Mouse (Mus musculus): ENCODE data around the gene Gm7271. TPM values are rescaled to one million over a fixed set of nuclear protein-coding genes. Genes with fewer than 3 reads are reported as not detected.

Gene Gm7271
- polyA plus RNA-seq, 1 experiment = not detected

- Histone ChIP-seq H3K4me2 (ENCODE audit: low read depth) (no peak overlapping the region), H3K4me3 (no peak overlapping the region), H3K27me3 (ENCODE audit: control insufficient read depth, insufficient read depth, insufficient read length) (no peaks in the 10 kb centered on the region), H3K79me2 (ENCODE audit: control insufficient read depth, insufficient read depth) (no peaks in the 10 kb centered on the region), H3ac (ENCODE audit: control insufficient read depth, insufficient read length) (no peak overlapping the region), H3K36me3 (ENCODE audit: control insufficient read depth, insufficient read depth) (peaks cover 5% of the 10 kb centered on the region)
- TF ChIP-seq E2F4 (IDR thresholded peaks at IDR 0.05; ENCODE audit: insufficient read depth) (no peak), REST (IDR thresholded peaks at IDR 0.05; ENCODE audit: insufficient read depth, insufficient read length) (no peak), TCF3 (IDR thresholded peaks at IDR 0.05; ENCODE audit: insufficient read length, low read depth) (no peak), SRF (IDR thresholded peaks at IDR 0.05; ENCODE audit: control insufficient read depth, insufficient read length, low read depth) (no peak), POLR2AphosphoS2 (IDR thresholded peaks at IDR 0.05; ENCODE audit: insufficient read length, low read depth) (no peak), MYOD1 (IDR thresholded peaks at IDR 0.05; ENCODE audit: control insufficient read depth in 1 of 3, insufficient read length in 2 of 3, low read depth in 2 of 3) (no peak), USF1 (IDR thresholded peaks at IDR 0.05; ENCODE audit: low read depth) (no peak), TCF12 (IDR thresholded peaks at IDR 0.05; ENCODE audit: insufficient read depth, poor library complexity, severe bottlenecking) (no peak), MYOG (IDR thresholded peaks at IDR 0.05; ENCODE audit: control insufficient read depth in 1 of 3, insufficient read depth in 1 of 3, insufficient read length in 2 of 3, low read depth in 2 of 3) (no peak), CEBPB (IDR thresholded peaks at IDR 0.05; ENCODE audit: insufficient read depth, poor library complexity, severe bottlenecking) (no peak), MAX (IDR thresholded peaks at IDR 0.05; ENCODE audit: low read depth) (no peak), POLR2A (IDR thresholded peaks at IDR 0.05; ENCODE audit: insufficient read length, low read depth) (no peak)
These were observed 59.4 kb downstream of the Gm7271 start for GRCm38 (mm10) chr5:76543200-76543599.

GRCm38 (mm10) chr5:76550426-76550825 is 66.6 kb downstream of the Gm7271 start:
- Histone ChIP-seq H3ac (ENCODE audit: control insufficient read depth, insufficient read length) (no peak overlapping the region), H3K36me3 (ENCODE audit: control insufficient read depth, insufficient read depth) (peaks cover 21% of the 10 kb centered on the region), H3K27me3 (ENCODE audit: control insufficient read depth, insufficient read depth, insufficient read length) (no peaks in the 10 kb centered on the region), H3K79me2 (ENCODE audit: control insufficient read depth, insufficient read depth) (no peaks in the 10 kb centered on the region), H3K4me2 (ENCODE audit: low read depth) (no peak overlapping the region), H3K4me3 (no peak overlapping the region)
- TF ChIP-seq POLR2A (IDR thresholded peaks at IDR 0.05; ENCODE audit: insufficient read length, low read depth) (no peak), MAX (IDR thresholded peaks at IDR 0.05; ENCODE audit: low read depth) (no peak), MYOD1 (IDR thresholded peaks at IDR 0.05; ENCODE audit: control insufficient read depth in 1 of 3, insufficient read length in 2 of 3, low read depth in 2 of 3) (no peak), POLR2AphosphoS2 (IDR thresholded peaks at IDR 0.05; ENCODE audit: insufficient read length, low read depth) (no peak), USF1 (IDR thresholded peaks at IDR 0.05; ENCODE audit: low read depth) (no peak), MYOG (IDR thresholded peaks at IDR 0.05; ENCODE audit: control insufficient read depth in 1 of 3, insufficient read depth in 1 of 3, insufficient read length in 2 of 3, low read depth in 2 of 3) (no peak), CEBPB (IDR thresholded peaks at IDR 0.05; ENCODE audit: insufficient read depth, poor library complexity, severe bottlenecking) (no peak), TCF3 (IDR thresholded peaks at IDR 0.05; ENCODE audit: insufficient read length, low read depth) (no peak), TCF12 (IDR thresholded peaks at IDR 0.05; ENCODE audit: insufficient read depth, poor library complexity, severe bottlenecking) (no peak), REST (IDR thresholded peaks at IDR 0.05; ENCODE audit: insufficient read depth, insufficient read length) (no peak), E2F4 (IDR thresholded peaks at IDR 0.05; ENCODE audit: insufficient read depth) (no peak), SRF (IDR thresholded peaks at IDR 0.05; ENCODE audit: control insufficient read depth, insufficient read length, low read depth) (no peak)

GRCm38 (mm10) chr5:76565321-76565720 is 81.5 kb downstream of the Gm7271 start:
- TF ChIP-seq TCF12 (IDR thresholded peaks at IDR 0.05; ENCODE audit: insufficient read depth, poor library complexity, severe bottlenecking) = no peak
- no peak for TF ChIP-seq MYOD1 (IDR thresholded peaks at IDR 0.05; ENCODE audit: control insufficient read depth in 1 of 3, insufficient read length in 2 of 3, low read depth in 2 of 3)
- TF ChIP-seq POLR2A (IDR thresholded peaks at IDR 0.05; ENCODE audit: insufficient read length, low read depth) = no peak
- TF ChIP-seq USF1 (IDR thresholded peaks at IDR 0.05; ENCODE audit: low read depth) = no peak
- no peak for TF ChIP-seq TCF3 (IDR thresholded peaks at IDR 0.05; ENCODE audit: insufficient read length, low read depth)
- no peak for TF ChIP-seq SRF (IDR thresholded peaks at IDR 0.05; ENCODE audit: control insufficient read depth, insufficient read length, low read depth)
- no peak for TF ChIP-seq REST (IDR thresholded peaks at IDR 0.05; ENCODE audit: insufficient read depth, insufficient read length)
- TF ChIP-seq POLR2AphosphoS2 (IDR thresholded peaks at IDR 0.05; ENCODE audit: insufficient read length, low read depth) = no peak
- TF ChIP-seq CEBPB (IDR thresholded peaks at IDR 0.05; ENCODE audit: insufficient read depth, poor library complexity, severe bottlenecking) = no peak
- TF ChIP-seq MYOG (IDR thresholded peaks at IDR 0.05; ENCODE audit: control insufficient read depth in 1 of 3, insufficient read depth in 1 of 3, insufficient read length in 2 of 3, low read depth in 2 of 3) = no peak
- no peak for TF ChIP-seq E2F4 (IDR thresholded peaks at IDR 0.05; ENCODE audit: insufficient read depth)
- TF ChIP-seq MAX (IDR thresholded peaks at IDR 0.05; ENCODE audit: low read depth) = no peak
- no peaks in the 10 kb centered on the region for H3K27me3 ChIP-seq (ENCODE audit: control insufficient read depth, insufficient read depth, insufficient read length)
- H3K4me3 ChIP-seq = no peak overlapping the region
- no peak overlapping the region for H3K4me2 ChIP-seq (ENCODE audit: low read depth)
- H3K79me2 ChIP-seq (ENCODE audit: control insufficient read depth, insufficient read depth) = no peaks in the 10 kb centered on the region
- peaks cover 40% of the 10 kb centered on the region for H3K36me3 ChIP-seq (ENCODE audit: control insufficient read depth, insufficient read depth)
- no peak overlapping the region for H3ac ChIP-seq (ENCODE audit: control insufficient read depth, insufficient read length)

Other genes starting within 250 kb of the Gm7271 start
- 5.3 TPM for gene Clock, start 179.2 kb upstream of the Gm7271 start, polyA plus RNA-seq (2012; fragmentation: generic; extraction: Trizol)
- gene Pdcl2, start 152.9 kb upstream of the Gm7271 start, polyA plus RNA-seq (2012; fragmentation: generic; extraction: Trizol) = not detected
- gene Nmu, start 120.3 kb upstream of the Gm7271 start, polyA plus RNA-seq (2012; fragmentation: generic; extraction: Trizol) = not detected
- 16.8 TPM for gene Exoc1, start 45.3 kb downstream of the Gm7271 start, polyA plus RNA-seq (2012; fragmentation: generic; extraction: Trizol)
- 1.1 TPM for gene Cep135, start 104.7 kb downstream of the Gm7271 start, polyA plus RNA-seq (2012; fragmentation: generic; extraction: Trizol)
- 0.94 TPM for gene C530008M17Rik, start 172.5 kb downstream of the Gm7271 start, polyA plus RNA-seq (2012; fragmentation: generic; extraction: Trizol)

Measured in myocyte (in vitro differentiated cells).